Mouse (Mus musculus): ENCODE measurements at regions not wholly inside any gene's neighbourhood (a gene's known extent, or its start where the extent isn't known, plus 50 kb on each side); places are given as distances from the start of the nearest gene placed in this dataset.

DNA sequence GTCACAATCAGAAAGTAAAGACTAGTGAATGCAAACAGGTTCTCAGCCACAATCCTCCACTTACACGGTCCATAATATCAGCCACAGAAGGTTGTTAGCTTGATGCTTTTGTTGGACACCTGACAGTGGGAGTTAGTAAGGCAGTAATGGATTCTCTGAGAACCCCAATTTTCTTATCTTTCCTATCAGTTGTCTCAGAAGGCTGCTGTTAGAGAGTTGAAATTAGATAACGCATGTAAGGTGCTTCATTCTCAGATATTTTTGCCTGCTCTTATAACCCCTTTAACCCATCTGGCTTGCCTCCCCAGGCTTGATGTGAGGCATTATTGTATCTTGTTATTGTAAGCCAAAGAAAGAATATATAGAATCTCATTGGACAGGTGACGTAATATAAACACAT, 63.0 kb upstream of the Ube2e3 start:
- no peak for DNase-seq (ENCODE audit: low spot score)

DNA sequence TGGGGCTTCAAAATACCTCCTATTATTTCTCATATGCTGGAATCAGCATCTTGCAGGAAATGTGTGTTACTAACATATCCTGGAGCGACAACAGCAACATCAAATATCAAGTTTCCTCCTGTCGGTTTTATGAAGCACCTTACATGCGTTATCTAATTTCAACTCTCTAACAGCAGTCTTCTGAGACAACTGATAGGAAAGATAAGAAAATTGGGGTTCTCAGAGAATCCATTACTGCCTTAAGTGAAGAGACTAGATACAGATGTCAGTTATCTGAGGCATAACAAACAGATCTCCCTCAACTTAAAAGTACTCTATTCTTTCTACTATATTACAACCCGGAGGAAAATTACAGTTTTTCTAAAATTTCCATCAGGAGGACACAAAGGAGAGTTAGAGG, 64.4 kb upstream of the Ube2e3 start:
- no peak for DNase-seq (ENCODE audit: low spot score)

DNA sequence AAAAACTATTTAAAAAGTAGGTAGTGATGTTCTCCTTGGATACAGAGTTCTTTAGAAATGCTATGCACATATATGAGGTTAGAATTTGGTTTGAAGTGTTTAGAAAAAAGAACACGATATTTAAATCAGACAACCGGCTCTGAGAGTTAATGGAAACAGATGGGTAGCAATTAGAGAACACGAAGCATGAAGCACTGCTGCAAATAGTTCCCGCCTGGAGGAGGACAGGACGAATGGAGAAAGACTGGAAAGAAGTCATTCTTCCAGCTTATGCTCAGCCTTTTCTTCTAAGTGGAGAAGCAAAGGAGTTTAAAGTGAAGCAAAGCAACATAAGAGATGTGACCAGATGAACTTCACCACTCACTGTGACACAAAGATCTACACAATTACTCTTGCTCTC, 72.5 kb upstream of the Ube2e3 start:
- no peak for DNase-seq (ENCODE audit: low spot score)

DNA sequence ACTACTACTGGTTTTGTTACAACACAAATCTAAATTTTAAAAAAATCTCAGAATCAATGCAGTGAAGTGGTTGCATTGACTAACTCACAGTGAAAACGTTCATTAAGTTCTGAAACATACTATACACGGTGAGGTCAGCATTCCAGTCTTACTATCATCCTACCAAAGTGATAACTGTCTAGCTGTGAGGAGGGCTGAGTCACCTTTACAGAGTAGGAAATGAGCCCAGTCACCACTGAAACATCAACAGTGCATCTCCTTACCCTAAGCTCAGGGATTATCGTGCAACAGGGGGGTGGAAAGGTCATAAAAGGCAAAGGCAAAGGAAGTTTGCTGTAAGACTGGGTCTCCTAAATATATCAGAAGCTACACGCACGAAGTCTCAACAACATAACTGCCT, 73.2 kb upstream of the Ube2e3 start:
- DNase-seq (ENCODE audit: low spot score) = no peak

DNA sequence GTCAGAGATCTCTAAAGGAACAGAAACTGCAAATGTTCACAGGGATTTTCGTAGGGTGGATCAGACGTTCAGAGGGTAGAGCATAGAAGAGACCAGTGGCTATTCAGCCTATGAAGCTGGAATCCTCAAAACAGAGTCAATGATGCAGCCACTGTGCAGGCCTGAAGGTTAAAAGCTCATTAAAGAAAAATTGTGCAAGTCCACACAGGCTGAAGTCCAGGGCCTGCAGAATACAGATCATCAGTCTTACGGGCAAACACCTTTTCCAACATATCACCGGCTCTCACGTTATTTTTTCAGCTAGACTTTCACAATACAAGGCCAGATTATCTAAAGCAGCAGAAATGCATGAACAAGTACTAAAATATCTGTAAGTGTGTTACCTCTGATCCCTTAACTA, 78.8 kb upstream of the Ube2e3 start:
- DNase-seq (ENCODE audit: low spot score) = no peak

DNA sequence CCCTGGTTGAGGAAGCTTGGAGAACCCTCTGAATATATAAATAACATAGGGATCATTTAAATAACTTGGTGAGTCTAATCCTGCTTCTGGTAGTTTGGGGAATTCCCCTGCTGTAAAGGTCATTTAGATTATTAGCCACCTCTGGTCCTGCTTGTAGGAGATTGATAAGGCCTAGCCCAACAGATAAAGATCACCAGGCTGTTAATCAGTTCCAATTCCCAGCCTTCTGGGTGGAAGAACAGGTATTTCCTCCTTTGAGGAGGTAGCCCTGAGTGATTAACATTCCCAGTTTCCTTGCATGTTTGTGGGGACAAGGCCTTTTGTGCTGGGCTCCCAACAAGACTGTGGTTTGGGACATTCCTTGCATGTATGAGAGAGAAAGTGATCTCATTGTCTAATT, 79.7 kb upstream of the Ube2e3 start:
- no peak for DNase-seq (ENCODE audit: low spot score)

DNA sequence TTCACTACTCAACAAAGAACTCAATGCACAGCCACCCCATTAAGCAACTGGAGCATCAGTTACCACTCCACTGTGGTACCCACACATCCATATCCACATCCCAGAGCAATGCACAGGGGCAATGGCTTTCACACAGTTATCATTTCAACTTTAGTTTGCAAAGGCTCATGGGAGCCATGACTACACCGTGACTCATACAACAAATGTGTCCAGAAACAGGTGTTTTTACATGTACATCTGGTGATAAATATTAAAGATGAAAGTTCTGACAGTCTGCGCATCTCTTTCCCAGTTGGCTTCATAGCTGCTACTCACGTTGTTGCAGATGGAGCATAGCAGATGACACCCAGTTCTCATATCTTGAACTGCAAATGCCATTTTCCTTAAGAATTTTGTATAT, 88.0 kb upstream of the Ube2e3 start:
- no peak for DNase-seq (ENCODE audit: low spot score)

DNA sequence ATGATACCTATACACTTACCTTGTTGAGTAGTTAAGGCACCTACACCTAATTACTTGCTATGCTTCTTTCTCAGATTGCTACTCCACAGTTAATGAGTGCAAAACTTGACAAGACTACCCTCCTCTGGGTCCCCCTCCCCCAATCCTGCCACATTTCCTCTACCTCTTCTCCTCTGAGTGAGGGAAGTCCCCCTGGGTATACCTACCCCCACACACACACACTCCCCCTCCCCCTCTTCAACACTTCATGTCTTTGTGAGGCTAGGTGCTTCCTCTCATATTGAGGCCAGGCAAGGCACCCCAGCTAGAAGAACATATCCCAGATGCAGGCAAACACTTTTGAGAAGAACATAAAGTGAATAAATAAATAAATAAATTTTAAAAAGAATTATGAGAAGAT, 90.3 kb upstream of the Ube2e3 start:
- DNase-seq (ENCODE audit: low spot score) = no peak

DNA sequence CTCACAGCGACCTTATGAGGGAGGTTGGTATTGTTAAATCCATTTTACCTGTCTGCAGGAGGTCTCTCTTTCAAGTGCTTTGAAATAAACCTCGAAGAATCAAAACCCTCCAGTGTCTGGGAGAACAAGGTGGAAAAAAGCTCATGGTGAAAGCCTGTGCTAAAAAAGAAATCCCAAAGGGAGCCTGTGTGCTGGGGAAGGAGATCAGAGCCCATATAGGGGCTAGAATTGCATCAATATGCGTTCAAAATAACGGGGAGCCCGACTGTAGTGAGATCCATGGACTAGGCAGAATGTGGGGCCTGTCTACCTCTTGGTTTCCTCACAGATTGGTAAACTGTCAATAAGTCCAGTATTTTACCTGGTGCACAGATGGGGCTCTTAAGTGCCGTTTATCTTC, 113.6 kb upstream of the Ube2e3 start:
- DNase-seq (ENCODE audit: low spot score) = no peak

DNA sequence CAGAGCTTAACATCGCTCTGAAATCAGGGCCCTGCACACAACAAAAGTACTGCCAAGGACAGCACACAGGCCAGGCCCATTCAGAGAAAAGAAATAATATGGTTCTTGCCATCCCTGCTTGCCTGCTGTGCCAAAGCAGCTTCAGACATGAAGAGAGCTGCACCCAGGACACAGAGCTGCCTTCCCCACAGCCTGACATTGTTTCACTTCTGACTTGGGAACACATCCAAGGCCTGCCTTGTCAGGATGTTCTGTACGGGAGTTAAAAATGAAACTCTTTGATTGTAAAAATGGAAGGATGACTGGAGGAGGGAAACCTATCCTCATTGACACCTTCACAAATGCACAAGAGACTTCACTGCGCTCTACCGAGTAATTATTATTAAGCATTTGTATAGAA, 114.0 kb upstream of the Ube2e3 start:
- no peak for DNase-seq (ENCODE audit: low spot score)

DNA sequence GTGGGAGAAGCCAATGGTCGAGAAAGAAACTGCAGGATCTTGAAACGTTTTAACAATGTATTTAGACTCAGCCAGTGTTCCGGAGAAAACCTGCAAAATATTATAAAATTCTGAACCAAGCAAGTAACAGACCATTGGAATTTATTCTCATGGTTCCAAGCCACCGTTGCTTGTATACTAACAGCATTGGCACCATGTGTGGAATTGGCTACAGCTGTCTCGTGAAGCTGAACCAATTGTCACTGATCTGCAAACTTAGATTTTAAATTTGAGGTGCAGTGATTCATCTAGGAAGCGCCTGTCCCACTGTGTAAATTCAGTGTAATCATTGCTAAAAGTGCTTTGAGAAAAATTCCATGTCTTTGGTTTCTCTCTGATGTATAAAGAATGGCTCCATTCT, 137.8 kb upstream of the Ube2e3 start:
- no peak for DNase-seq (ENCODE audit: low spot score)

DNA sequence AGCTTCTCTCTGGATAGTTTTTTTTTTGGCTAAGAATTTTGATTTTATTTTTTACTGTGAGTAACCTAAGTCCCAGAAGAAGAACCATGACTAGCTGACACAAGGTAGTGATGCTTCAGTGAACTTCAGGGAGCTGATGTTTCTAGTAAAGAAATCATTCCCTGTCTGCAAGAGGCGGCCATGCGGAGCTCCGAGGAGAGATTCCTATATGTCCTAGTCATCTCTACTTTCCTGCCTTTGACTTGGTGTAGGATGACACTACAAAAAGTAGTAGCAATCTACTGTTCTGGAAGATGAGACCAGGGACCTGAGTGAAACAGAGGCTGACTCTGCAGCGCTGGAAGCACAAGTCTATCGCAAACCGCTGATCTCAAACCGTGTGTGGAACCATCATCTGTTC, 141.9 kb upstream of the Ube2e3 start:
- DNase-seq (ENCODE audit: low spot score) = no peak

DNA sequence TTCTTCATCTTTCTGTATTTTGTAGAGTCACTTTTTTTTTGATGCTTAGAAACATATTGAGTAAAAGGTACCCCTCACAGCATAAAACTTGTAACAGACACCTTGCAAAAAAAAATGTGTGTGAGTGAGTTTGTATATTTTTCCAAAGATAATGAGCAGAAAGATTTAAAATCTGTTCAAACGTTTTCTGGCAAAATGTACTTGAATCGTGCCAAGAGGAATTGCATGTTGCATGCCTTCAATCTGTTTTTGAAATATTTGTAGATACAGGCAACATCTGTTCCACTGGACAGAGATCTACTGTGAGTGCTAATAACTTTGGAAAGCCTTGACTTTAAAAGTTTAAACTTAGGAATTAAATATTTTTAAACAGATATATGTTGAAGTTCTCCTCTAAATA, 143.5 kb upstream of the Ube2e3 start:
- no peak for DNase-seq (ENCODE audit: low spot score)

DNA sequence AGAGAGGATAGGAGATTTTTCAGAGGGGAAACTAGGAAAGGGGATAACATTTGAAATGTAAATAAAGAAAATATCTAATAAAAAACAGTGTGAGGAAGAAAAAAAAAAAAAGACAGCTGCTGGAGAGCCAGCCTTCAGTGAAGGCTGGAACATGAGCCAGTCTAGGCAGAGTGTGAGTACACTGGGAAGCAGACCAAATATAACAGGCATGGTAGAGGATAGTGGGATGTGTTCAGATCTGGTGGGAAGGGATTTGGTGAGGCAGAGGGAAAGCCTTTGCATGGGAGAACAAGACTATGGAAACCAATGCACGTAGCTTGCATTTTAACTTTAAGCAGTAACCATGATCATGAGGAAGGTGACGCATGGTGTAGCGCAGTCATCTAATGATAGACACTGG, 144.5 kb upstream of the Ube2e3 start:
- DNase-seq (ENCODE audit: low spot score) = no peak

DNA sequence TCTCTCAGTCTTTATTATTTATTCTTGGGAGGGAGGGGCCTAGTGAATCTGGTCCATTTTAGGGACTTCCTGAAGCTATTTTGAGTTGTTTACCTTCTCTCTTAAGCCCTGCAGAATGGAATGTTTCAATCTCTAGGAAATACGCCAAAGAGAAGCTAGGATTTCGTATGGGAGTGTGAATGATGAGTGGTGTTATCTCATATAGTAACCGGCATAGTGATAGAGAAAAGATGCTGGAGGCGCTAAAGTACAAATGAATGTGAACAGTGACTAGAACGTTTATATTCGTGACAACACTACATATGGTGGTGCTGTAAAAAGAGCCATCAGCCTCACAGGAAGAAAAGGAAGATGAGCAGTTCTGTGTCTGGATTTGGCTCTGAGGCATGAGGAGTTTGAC, 145.2 kb upstream of the Ube2e3 start:
- no peak for DNase-seq (ENCODE audit: low spot score)

DNA sequence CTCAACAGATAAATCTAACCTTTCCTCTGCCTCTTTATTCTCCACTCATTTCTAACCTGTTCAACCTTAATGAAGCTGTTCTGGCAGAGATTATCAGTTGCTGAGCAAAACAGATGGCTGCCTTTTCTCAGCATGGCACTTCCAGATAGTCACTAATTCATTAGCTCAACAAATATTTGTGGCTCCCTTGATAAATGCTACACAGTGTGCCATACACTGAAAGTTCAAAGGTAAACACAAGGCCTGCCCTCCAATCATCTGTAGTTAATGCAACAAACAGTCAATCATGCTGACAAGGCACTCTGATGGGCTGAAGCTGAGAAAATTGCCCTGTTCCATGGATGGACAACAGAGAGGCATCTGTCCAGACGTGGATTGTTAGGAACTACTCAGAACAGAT, 149.4 kb upstream of the Ube2e3 start:
- DNase-seq (ENCODE audit: low spot score) = no peak

DNA sequence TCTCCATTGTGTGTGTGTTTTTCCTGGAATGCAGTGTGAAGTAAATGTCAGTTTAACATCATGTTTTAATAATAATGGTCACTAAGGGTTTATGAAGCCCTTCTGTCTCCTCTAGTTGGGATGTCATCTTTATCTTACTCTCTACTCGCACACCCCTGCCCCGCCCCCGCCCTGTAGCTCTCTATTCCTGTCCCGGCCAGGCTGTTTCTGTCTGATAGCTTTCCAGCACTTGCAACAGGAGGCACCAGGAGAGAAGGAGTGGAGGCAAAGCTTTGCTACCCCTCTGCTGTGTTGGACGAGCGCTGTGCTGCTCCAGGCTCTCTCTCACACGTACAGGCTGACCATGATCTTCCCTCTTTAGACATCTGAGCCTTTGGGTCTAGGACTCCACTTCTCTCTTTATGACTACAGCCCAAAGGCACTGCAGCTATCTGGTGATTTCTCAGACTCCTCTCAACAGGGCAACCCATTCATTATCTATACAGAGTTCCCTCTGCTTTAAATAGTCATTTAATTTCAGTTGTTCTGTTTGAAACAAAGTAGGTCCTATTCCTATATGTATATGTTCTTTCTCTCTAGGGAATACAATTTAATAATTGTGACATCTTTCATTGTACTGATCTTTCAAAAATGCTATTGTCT, 151.6 kb upstream of the Ube2e3 start:
- no peak for DNase-seq (ENCODE audit: low spot score)

DNA sequence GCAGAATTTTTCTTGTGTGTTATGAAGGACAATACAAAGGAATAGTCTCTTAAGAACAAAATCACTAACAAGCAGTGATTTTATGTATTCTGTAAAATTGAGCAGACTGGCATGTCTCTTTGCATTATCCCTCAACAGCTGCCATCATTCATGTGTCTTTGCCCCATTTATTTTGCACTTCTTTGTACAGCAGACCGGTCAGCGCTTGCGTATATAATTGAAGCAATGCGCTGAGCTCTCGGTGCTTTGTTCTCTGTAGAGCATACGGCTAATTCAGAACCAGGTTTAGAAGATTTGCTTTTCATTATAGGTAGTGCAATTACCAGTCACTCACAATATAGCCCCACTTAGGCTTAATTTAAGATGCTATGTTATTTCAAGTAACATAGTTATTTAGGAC, 173.1 kb upstream of the Ube2e3 start:
- no peak for DNase-seq (ENCODE audit: low spot score)

DNA sequence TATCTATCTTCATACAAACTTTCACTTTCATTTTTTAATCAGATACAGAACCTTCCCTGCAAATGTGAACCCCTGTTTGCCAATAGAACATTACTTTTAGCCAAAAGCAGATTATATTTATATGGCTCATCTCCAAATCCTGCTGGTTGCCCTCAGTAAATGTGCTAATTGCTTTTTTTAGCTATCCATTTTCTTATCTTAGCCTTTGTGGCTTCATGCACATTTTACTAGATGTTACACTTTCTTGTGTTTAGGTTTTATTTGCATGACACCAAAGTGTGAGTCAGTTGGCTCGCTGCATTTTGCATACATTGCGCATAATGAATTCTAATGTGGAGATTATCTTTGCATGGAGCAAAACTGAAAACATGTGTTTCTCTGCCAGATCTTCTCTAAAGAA, 211.3 kb upstream of the Ube2e3 start:
- DNase-seq (ENCODE audit: low spot score) = no peak

DNA sequence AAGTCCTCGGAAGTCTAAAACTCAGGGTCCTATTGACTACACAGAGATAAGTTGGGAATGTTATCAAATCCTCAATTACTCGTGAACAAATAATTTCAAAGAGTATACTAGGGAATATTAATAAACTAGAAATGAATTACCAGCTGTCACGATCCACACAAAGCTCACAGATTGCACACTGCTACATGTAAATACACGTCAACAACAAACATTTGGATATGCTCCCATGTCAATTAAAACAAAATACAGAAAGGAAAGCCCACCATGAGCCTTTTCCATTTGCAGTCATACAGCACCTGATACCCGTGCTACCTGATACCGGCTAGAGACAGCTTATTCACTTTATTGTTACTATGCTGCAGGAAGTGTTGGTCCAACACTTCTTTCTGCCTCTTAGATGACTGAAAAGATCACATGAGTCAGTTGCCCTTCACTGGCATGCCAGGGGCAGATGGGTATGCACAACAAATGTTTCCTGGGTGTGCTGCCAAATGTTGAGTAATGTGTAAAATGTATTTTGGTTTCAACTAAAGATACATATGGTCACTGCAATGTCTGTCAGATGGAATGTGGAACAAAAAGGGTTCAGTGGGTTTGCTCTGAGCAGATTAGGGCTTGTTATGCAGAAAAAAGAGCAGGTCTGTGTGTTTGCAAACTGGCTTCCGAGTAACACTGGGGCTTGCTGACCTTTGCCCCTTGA, 212.6 kb upstream of the Ube2e3 start:
- no peak for DNase-seq (ENCODE audit: low spot score)

DNA sequence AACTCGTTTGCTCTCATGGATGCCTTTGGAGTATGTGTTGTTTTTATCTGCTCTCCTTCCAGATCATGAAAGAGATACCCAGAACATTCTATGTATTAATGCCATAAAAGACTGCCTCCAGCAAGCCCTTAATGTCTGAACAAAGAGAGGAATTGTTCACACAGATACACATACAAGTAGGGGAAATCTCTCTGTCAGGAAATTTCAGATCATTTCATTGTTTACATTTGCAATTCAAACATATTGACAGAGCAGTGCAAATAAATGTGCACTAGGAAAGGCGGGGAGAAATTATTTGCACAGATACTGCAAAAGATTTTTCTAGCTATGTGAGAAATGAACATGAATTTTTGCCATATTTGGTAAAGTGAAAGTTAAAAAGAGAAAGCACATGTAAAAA, 216.4 kb upstream of the Ube2e3 start:
- DNase-seq (ENCODE audit: low spot score) = no peak

DNA sequence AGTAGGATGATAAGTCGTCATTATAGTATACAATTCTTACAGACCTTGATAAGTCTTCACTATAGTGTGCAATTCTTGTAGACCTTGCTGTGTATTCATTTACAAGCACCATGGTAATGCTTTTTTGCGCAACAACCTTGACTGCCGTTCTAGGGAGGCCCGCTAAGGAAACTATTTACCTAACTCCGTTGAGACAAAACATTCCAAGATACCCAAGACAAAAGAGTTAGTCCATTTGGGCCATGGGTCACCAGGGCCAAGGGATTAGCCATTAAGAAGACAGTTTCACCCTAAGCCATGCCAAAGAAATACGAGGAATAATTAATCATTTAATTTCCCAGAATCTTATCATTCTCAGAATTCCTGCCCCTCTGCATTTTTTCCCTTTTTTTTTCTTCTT, 227.6 kb upstream of the Ube2e3 start:
- DNase-seq (ENCODE audit: low spot score) = no peak

DNA sequence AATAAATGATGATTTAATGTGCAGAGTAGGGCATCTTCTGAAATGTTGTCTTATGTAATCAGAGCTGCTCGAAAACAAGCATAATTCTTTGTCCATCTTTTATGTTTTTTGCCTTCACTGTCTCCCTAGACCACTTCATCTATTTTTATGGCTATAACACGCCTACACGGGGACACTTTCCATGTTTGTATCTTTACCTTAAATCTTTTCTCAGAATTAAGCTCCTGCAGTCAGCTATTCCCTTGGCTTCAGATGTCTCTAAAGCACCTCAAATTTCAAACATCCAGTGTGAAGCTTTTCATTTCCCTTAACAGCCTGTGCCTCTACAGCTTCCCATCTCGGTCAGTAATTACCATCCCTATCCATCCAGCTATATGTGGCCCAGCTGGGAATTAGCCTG, 242.7 kb upstream of the Ube2e3 start:
- DNase-seq (ENCODE audit: low spot score) = no peak

DNA sequence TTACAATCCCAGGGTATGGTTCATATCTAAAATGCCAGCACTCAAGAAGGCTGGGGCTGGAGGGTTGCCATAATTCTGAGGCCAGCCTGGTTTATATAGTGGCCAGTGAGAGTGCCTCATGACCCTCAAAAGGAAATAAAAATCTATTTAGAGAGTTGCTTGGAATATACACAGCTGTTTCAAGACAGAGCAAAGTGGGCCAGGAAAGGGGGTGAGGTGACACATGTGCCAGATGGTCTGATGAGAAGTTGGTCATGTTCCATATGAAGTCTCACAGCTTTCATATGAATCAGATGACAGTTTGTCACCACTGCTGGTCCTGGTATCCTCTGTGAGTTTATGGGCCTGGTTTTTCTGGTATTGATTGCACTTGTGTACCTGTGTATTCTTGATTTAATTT, 261.5 kb upstream of the Ube2e3 start:
- peak; percentile 14 for DNase-seq (ENCODE audit: low spot score)
